ENCODE assay signal across 11 mouse cellular contexts in genomic region chr7:6240841-6241425, GRCm38 (mm10). TPM values are rescaled to one million over a fixed set of nuclear protein-coding genes. Genes with fewer than 3 reads are reported as not detected.
DNase-seq lines count a peak whose midpoint lies in the region; ATAC-seq and TF ChIP-seq lines count a peak whose summit lies in the region.
"Not testable (repeated sequence)": the region's sequence is repeated elsewhere in the genome, so short reads cannot be mapped to it uniquely, and the experiment has no call there.
"Had no signal": no experiment of that assay in that cellular context is flagged by ENCODE, and none has a peak within 500 bp of the region (broad histone marks: within the 10 kb centered on the region; RNA-seq: fewer than 3 reads in every experiment).

No protein-coding gene starts in this region.

- TF ChIP-seq POLR2A in cortical plate, adult 2 months (IDR thresholded peaks at IDR 0.05; ENCODE audit: extremely low read depth, insufficient read depth, low read length); heart, adult 2 months (IDR thresholded peaks at IDR 0.05; ENCODE audit: insufficient read depth, low read depth, low read length); limb, embryonic 14.5 days (IDR thresholded peaks at IDR 0.05; ENCODE audit: borderline replicate concordance, extremely low read depth, insufficient read depth, insufficient read length); testis, adult 2 months (IDR thresholded peaks at IDR 0.05; ENCODE audit: control insufficient read depth, low read depth, low read length): not testable (repeated sequence)

- intact Hi-C loops in heart, adult 2 months (cut with DNase I), result loop anchor here (1.0 kb wide), 1 partner anchor 41 kb away; no protein-coding TSS in a partner anchor

- not testable (repeated sequence) for H3K79me2 ChIP-seq in heart, adult 2 months (replicated peaks; ENCODE audit: control insufficient read depth, insufficient read depth, low read length)

- peak; percentile 80 for DNase-seq in CD4-positive, CD25-positive, alpha-beta regulatory T cell, adult 2 months (ENCODE audit: low read depth, low spot score)
- peak; percentile 64 for DNase-seq in adrenal gland, postnatal 14 days
- DNase-seq in heart, adult 2 months, result peak in 1 of 2 experiments; percentile 8
- peak; percentile 21 for DNase-seq in kidney, postnatal 0 days (ENCODE audit: low spot score)
- DNase-seq in limb, embryonic 14.5 days (ENCODE audit: low spot score), result peak; percentile 53
- peak; percentile 49 to 52 for DNase-seq in natural killer cell, adult 2 months (ENCODE audit: low spot score in 2 of 2)

- H3K9me3 ChIP-seq in kidney, postnatal 0 days (replicated peaks; ENCODE audit: low read length); limb, embryonic 14.5 days (ENCODE audit: control insufficient read depth, low read length): not testable (repeated sequence)

- H3K27me3 ChIP-seq in heart, adult 2 months (ENCODE audit: control insufficient read depth, insufficient read depth, low read length); kidney, postnatal 0 days (ENCODE audit: insufficient read depth, low read length); limb, embryonic 14.5 days (ENCODE audit: control insufficient read depth, insufficient read depth, low read length); testis, adult 2 months (ENCODE audit: control insufficient read depth, insufficient read depth, low read length): not testable (repeated sequence)

- H3K4me1 ChIP-seq in cortical plate, adult 2 months (ENCODE audit: control insufficient read depth, insufficient read depth, low read length); heart, adult 2 months (ENCODE audit: control insufficient read depth, insufficient read depth, low read length); kidney, postnatal 0 days (replicated peaks; ENCODE audit: insufficient read depth, low read length); limb, embryonic 14.5 days (ENCODE audit: control insufficient read depth, insufficient read depth, low read length); testis, adult 2 months (ENCODE audit: control insufficient read depth, insufficient read depth, low read length): not testable (repeated sequence)

- peak; percentile 39; the same call in 1 of the 2 replicates for TF ChIP-seq CTCF in cortical plate, adult 2 months (IDR thresholded peaks at IDR 0.05; ENCODE audit: extremely low read depth, insufficient read depth, low read length)
- peak; percentile 62 for TF ChIP-seq CTCF in heart, adult 2 months (IDR thresholded peaks at IDR 0.05)
- TF ChIP-seq CTCF in kidney, postnatal 0 days (IDR thresholded peaks at IDR 0.05; ENCODE audit: low read depth), result peak; percentile 71
- peak; percentile 39; the same call in 1 of the 2 replicates for TF ChIP-seq CTCF in testis, adult 2 months (IDR thresholded peaks at IDR 0.05; ENCODE audit: control insufficient read depth, insufficient read depth, insufficient replicate concordance, low read depth, low read length)

- ATAC-seq in kidney, postnatal 0 days (replicated peaks; ENCODE audit: low FRiP score, low read depth); limb, embryonic 14.5 days (ENCODE audit: low FRiP score, low read depth): not testable (repeated sequence)

- H3K27ac ChIP-seq in cortical plate, adult 2 months (ENCODE audit: insufficient read depth, low read length); heart, adult 2 months; kidney, postnatal 0 days; limb, embryonic 14.5 days (replicated peaks; ENCODE audit: low read depth, low read length); testis, adult 2 months (ENCODE audit: control insufficient read depth, insufficient read depth, low read depth, low read length): not testable (repeated sequence)

- H3K4me2 ChIP-seq in kidney, postnatal 0 days (ENCODE audit: low read length); limb, embryonic 14.5 days (replicated peaks; ENCODE audit: low read depth, low read length, severe bottlenecking): not testable (repeated sequence)

- not testable (repeated sequence) for H3K4me3 ChIP-seq in cortical plate, adult 2 months (ENCODE audit: insufficient read depth, low read length); heart, adult 2 months; kidney, postnatal 0 days (replicated peaks; ENCODE audit: low read depth, low read length); limb, embryonic 14.5 days (replicated peaks; ENCODE audit: low read length); testis, adult 2 months (ENCODE audit: control insufficient read depth, low read depth, low read length)

- 7% methylated on average over 1 of the region's 1 CpGs for WGBS in heart, adult 2 months
- WGBS in kidney, postnatal 0 days, result 12% methylated on average over 1 of the region's 1 CpGs
- WGBS in limb, embryonic 14.5 days, result 13% methylated on average over 1 of the region's 1 CpGs

- H3K36me3 ChIP-seq in heart, adult 2 months (ENCODE audit: control insufficient read depth, insufficient read depth, low read length); kidney, postnatal 0 days (ENCODE audit: insufficient read depth, low read length); limb, embryonic 14.5 days (ENCODE audit: control insufficient read depth, insufficient read depth, low read length); testis, adult 2 months (ENCODE audit: control insufficient read depth, insufficient read depth, low read length): not testable (repeated sequence)

- TF ChIP-seq EP300 in heart, adult 2 months (IDR thresholded peaks at IDR 0.05; ENCODE audit: insufficient read depth, low read depth, low read length), result not testable (repeated sequence)

- not testable (repeated sequence) for H3K9ac ChIP-seq in heart, adult 2 months (ENCODE audit: low read depth, low read length); kidney, postnatal 0 days (ENCODE audit: low read depth, low read length); limb, embryonic 14.5 days (ENCODE audit: low read depth, low read length, severe bottlenecking)

RNA-seq across cellular contexts. Expression of gene Epp13, which starts 11.6 kb away (rescaled TPM):
- total RNA-seq in adrenal gland, postnatal 14 days (2021), result not detected in 2 replicates
- not detected in 2 replicates for polyA plus RNA-seq in cortical plate, adult 2 months (2012; rRNA removed)
- total RNA-seq in heart, adult 2 months (2021), result not detected
- not detected in 2 replicates for polyA plus RNA-seq in heart, adult 2 months (2012; rRNA removed)
- polyA plus RNA-seq in kidney, postnatal 0 days (2015; fragmentation: Nextera tagmentation; extraction: Ambion mirVana), result not detected in 2 replicates
- polyA plus RNA-seq in limb, embryonic 14.5 days (2012; rRNA removed), result not detected in 2 replicates
- not detected in 2 replicates for polyA plus RNA-seq in limb, embryonic 14.5 days (2014; fragmentation: Nextera tagmentation; extraction: Ambion mirVana)
- 0.35 and 0.46 TPM in 2 replicates for polyA plus RNA-seq in testis, adult 2 months (2012; rRNA removed)
- polyA plus RNA-seq: kidney, embryonic 14.5 days; midbrain, embryonic 15.5 days; stomach, embryonic 16.5 days had no signal

RNA-seq across cellular contexts. Expression of gene Zscan5b, which starts 18.9 kb away (rescaled TPM):
- total RNA-seq in adrenal gland, postnatal 14 days (2021), result not detected in 2 replicates
- polyA plus RNA-seq in cortical plate, adult 2 months (2012; rRNA removed), result not detected in 2 replicates
- total RNA-seq in heart, adult 2 months (2021), result not detected
- not detected in 2 replicates for polyA plus RNA-seq in heart, adult 2 months (2012; rRNA removed)
- polyA plus RNA-seq in kidney, postnatal 0 days (2015; fragmentation: Nextera tagmentation; extraction: Ambion mirVana), result not detected in 2 replicates
- polyA plus RNA-seq in limb, embryonic 14.5 days (2012; rRNA removed), result not detected in 2 replicates
- not detected in 2 replicates for polyA plus RNA-seq in limb, embryonic 14.5 days (2014; fragmentation: Nextera tagmentation; extraction: Ambion mirVana)
- polyA plus RNA-seq in testis, adult 2 months (2012; rRNA removed), result 2.5 and 2.6 TPM in 2 replicates
- polyA plus RNA-seq: kidney, embryonic 14.5 days; midbrain, embryonic 15.5 days; stomach, embryonic 16.5 days had no signal

RNA-seq across cellular contexts. Expression of gene Galp, which starts 44.0 kb away (rescaled TPM):
- total RNA-seq in adrenal gland, postnatal 14 days (2021), result not detected in 2 replicates
- not detected in 2 replicates for polyA plus RNA-seq in cortical plate, adult 2 months (2012; rRNA removed)
- not detected for total RNA-seq in heart, adult 2 months (2021)
- not detected in 2 replicates for polyA plus RNA-seq in heart, adult 2 months (2012; rRNA removed)
- polyA plus RNA-seq in kidney, postnatal 0 days (2015; fragmentation: Nextera tagmentation; extraction: Ambion mirVana), result not detected in 2 replicates
- not detected in 2 replicates for polyA plus RNA-seq in limb, embryonic 14.5 days (2012; rRNA removed)
- not detected in 2 replicates for polyA plus RNA-seq in limb, embryonic 14.5 days (2014; fragmentation: Nextera tagmentation; extraction: Ambion mirVana)
- not detected in 2 replicates for polyA plus RNA-seq in testis, adult 2 months (2012; rRNA removed)
- polyA plus RNA-seq: kidney, embryonic 14.5 days; midbrain, embryonic 15.5 days; stomach, embryonic 16.5 days had no signal

RNA-seq across cellular contexts. Expression of gene Zfp667, which starts 45.4 kb away (rescaled TPM):
- 7.1 and 7.2 TPM in 2 replicates for total RNA-seq in adrenal gland, postnatal 14 days (2021)
- 7.1 and 7.7 TPM in 2 replicates for polyA plus RNA-seq in cortical plate, adult 2 months (2012; rRNA removed)
- 1 to 10 TPM; 3.6 to 4.6 TPM for total RNA-seq in heart, adult 2 months (2021)
- polyA plus RNA-seq in heart, adult 2 months (2012; rRNA removed), result 0.96 and 2.3 TPM in 2 replicates
- 4.8 and 4.9 TPM in 2 replicates for polyA plus RNA-seq in kidney, postnatal 0 days (2015; fragmentation: Nextera tagmentation; extraction: Ambion mirVana)
- 3.7 and 4.7 TPM in 2 replicates for polyA plus RNA-seq in limb, embryonic 14.5 days (2012; rRNA removed)
- 8.4 and 8.5 TPM in 2 replicates for polyA plus RNA-seq in limb, embryonic 14.5 days (2014; fragmentation: Nextera tagmentation; extraction: Ambion mirVana)
- 2.6 and 3.1 TPM in 2 replicates for polyA plus RNA-seq in testis, adult 2 months (2012; rRNA removed)
